Mouse (Mus musculus) limb, embryonic 13.5 days (tissue): ENCODE measurements around the gene Mbnl2. TPM values are rescaled to one million over a fixed set of nuclear protein-coding genes. Genes with fewer than 3 reads are reported as not detected.

ENCODE experiments used
- ATAC-seq: fragments of 200-750 bp; cut with Nextera tagmentation; 2 replicates; pipeline ENCODE4 v1.8.0; 2017; ENCODE audit warnings: low read depth, moderate number of reproducible peaks, moderate TSS enrichment; ENCODE audit not compliant: low FRiP score
- H3K27ac ChIP-seq: fragments of 300-500 bp; sonication (generic); 2 replicates; pipeline ENCODE4 v1.5.1; 2015; ENCODE audit warnings: inconsistent platforms, mild to moderate bottlenecking, moderate library complexity
- H3K27me3 ChIP-seq: fragments of 300-500 bp; sonication (generic); 2 replicates; pipeline ENCODE4 v1.6.1; 2015; ENCODE audit warnings: mild to moderate bottlenecking, inconsistent platforms
- H3K36me3 ChIP-seq: fragments of 300-500 bp; sonication (generic); 2 replicates; pipeline ENCODE4 v1.6.1; 2015; ENCODE audit warnings: inconsistent platforms, mild to moderate bottlenecking, moderate library complexity
- H3K4me1 ChIP-seq: fragments of 300-500 bp; sonication (generic); 2 replicates; pipeline ENCODE4 v1.6.1; 2015; ENCODE audit warnings: inconsistent platforms
- H3K4me2 ChIP-seq: fragments of 300-500 bp; sonication (generic); replicated peaks from 2 replicates; pipeline ENCODE4 v1.6.1; 2015; ENCODE audit warnings: inconsistent platforms, mild to moderate bottlenecking, moderate library complexity
- H3K4me3 ChIP-seq: fragments of 300-500 bp; sonication (generic); 2 replicates; pipeline ENCODE4 v1.5.1; 2015; ENCODE audit warnings: moderate library complexity, mild to moderate bottlenecking, inconsistent platforms
- H3K9ac ChIP-seq: fragments of 300-500 bp; sonication (generic); 2 replicates; pipeline ENCODE4 v1.6.1; 2015; ENCODE audit warnings: mild to moderate bottlenecking, inconsistent platforms
- H3K9me3 ChIP-seq: fragments of 300-500 bp; sonication (generic); 2 replicates; pipeline ENCODE4 v1.6.1; 2016; ENCODE audit warnings: inconsistent platforms
- WGBS: fragments of 180-500 bp; shearing (Covaris S2); methylation state at CpG from one replicate; pipeline ENCODE4 v1.1.7; 2015; 5-methylcytosine and 5-hydroxymethylcytosine counted together
- polyA plus RNA-seq: library from polyadenylated mRNA; unstranded; fragments of >200 nt; fragmentation: Nextera tagmentation; extraction: Ambion mirVana; gene quantifications from 2 replicates; pipeline ENCODE4 v1.2.1, GENCODE M21; 2015

Mbnl2 gene
- polyA plus RNA-seq, result 127 TPM in 2 replicates

- no peaks in the 10 kb centered on the region for H3K36me3 ChIP-seq
- no peaks in the 10 kb centered on the region for H3K27me3 ChIP-seq
- peak within 1 kb of the TSS; percentile 97 for H3K27ac ChIP-seq
- H3K9ac ChIP-seq, result peak within 1 kb of the TSS; percentile 85
- H3K4me3 ChIP-seq, result peak within 1 kb of the TSS; percentile 66
- under 1% methylated on average over 35 of the region's 35 CpGs for WGBS
- peak; percentile 98 for ATAC-seq
- H3K4me1 ChIP-seq, result peaks cover 48% of the 10 kb centered on the region
- H3K4me2 ChIP-seq, result peak within 1 kb of the TSS; percentile 97
- H3K9me3 ChIP-seq, result no peaks in the 10 kb centered on the region
These were observed at the start of gene Mbnl2 for GRCm38 (mm10) chr14:120275246-120276238. Gene Mbnl2 (plus strand): TSS chr14:120275669.

- Histone ChIP-seq H3K36me3 (no peaks in the 10 kb centered on the region), H3K4me3 (no peak overlapping the region), H3K4me1 (peaks cover 4% of the 10 kb centered on the region; the same call in 1 of the 2 replicates), H3K4me2 (no peak overlapping the region), H3K9ac (no peak overlapping the region), H3K27me3 (no peaks in the 10 kb centered on the region), H3K9me3 (no peaks in the 10 kb centered on the region), H3K27ac (no peak overlapping the region)
- 60% methylated on average over 7 of the region's 7 CpGs for WGBS
- ATAC-seq, result peak; percentile 48; the same call in 1 of the 2 replicates
These were observed 43.4 kb upstream of the Mbnl2 start for GRCm38 (mm10) chr14:120232076-120232496.

- no peak overlapping the region for H3K27ac ChIP-seq
- H3K4me2 ChIP-seq, result no peak overlapping the region
- no peak overlapping the region for H3K4me3 ChIP-seq
- ATAC-seq, result no peak
- no peaks in the 10 kb centered on the region for H3K9me3 ChIP-seq
- H3K36me3 ChIP-seq, result no peaks in the 10 kb centered on the region
- H3K9ac ChIP-seq, result no peak overlapping the region
- H3K4me1 ChIP-seq, result peaks cover 4% of the 10 kb centered on the region; the same call in 1 of the 2 replicates
- H3K27me3 ChIP-seq, result no peaks in the 10 kb centered on the region
- 76% methylated on average over 7 of the region's 7 CpGs for WGBS
These were observed 39.9 kb upstream of the Mbnl2 start for GRCm38 (mm10) chr14:120235610-120236009.

GRCm38 (mm10) chr14:120238501-120238900 lies 37.0 kb upstream of the Mbnl2 start:
- Histone ChIP-seq H3K27ac (no peak overlapping the region), H3K4me2 (no peak overlapping the region), H3K36me3 (no peaks in the 10 kb centered on the region), H3K4me3 (no peak overlapping the region), H3K4me1 (no peaks in the 10 kb centered on the region), H3K9me3 (no peaks in the 10 kb centered on the region), H3K9ac (no peak overlapping the region), H3K27me3 (no peaks in the 10 kb centered on the region)
- no peak for ATAC-seq

- Histone ChIP-seq H3K4me3 (no peak overlapping the region), H3K4me2 (no peak overlapping the region), H3K9me3 (no peaks in the 10 kb centered on the region), H3K27me3 (no peaks in the 10 kb centered on the region), H3K4me1 (no peaks in the 10 kb centered on the region), H3K36me3 (no peaks in the 10 kb centered on the region), H3K27ac (no peak overlapping the region), H3K9ac (no peak overlapping the region)
- no peak for ATAC-seq
- WGBS, result 55% methylated on average over 4 of the region's 4 CpGs
These were observed 35.3 kb upstream of the Mbnl2 start for GRCm38 (mm10) chr14:120240209-120240608.

- Histone ChIP-seq H3K4me1 (no peaks in the 10 kb centered on the region), H3K9ac (no peak overlapping the region), H3K27ac (no peak overlapping the region), H3K4me3 (no peak overlapping the region), H3K27me3 (no peaks in the 10 kb centered on the region), H3K9me3 (no peaks in the 10 kb centered on the region), H3K36me3 (no peaks in the 10 kb centered on the region), H3K4me2 (no peak overlapping the region)
- WGBS, result 80% methylated on average over 5 of the region's 5 CpGs
- no peak for ATAC-seq
These were observed 32.8 kb upstream of the Mbnl2 start for GRCm38 (mm10) chr14:120242711-120243110.

GRCm38 (mm10) chr14:120245081-120245705 lies 30.3 kb upstream of the Mbnl2 start:
- no peak overlapping the region for H3K4me2 ChIP-seq
- no peak overlapping the region for H3K27ac ChIP-seq
- no peak overlapping the region for H3K9ac ChIP-seq
- no peak overlapping the region for H3K4me3 ChIP-seq
- WGBS, result 71% methylated on average over 8 of the region's 8 CpGs
- no peaks in the 10 kb centered on the region for H3K36me3 ChIP-seq
- H3K27me3 ChIP-seq, result no peaks in the 10 kb centered on the region
- H3K9me3 ChIP-seq, result no peaks in the 10 kb centered on the region
- no peak for ATAC-seq
- no peaks in the 10 kb centered on the region for H3K4me1 ChIP-seq

GRCm38 (mm10) chr14:120253331-120253730 lies 22.1 kb upstream of the Mbnl2 start:
- no peaks in the 10 kb centered on the region for H3K4me1 ChIP-seq
- H3K9ac ChIP-seq, result no peak overlapping the region
- H3K36me3 ChIP-seq, result no peaks in the 10 kb centered on the region
- H3K27me3 ChIP-seq, result no peaks in the 10 kb centered on the region
- 79% methylated on average over 7 of the region's 7 CpGs for WGBS
- H3K9me3 ChIP-seq, result no peaks in the 10 kb centered on the region
- H3K4me2 ChIP-seq, result no peak overlapping the region
- no peak overlapping the region for H3K4me3 ChIP-seq
- no peak overlapping the region for H3K27ac ChIP-seq
- no peak for ATAC-seq

GRCm38 (mm10) chr14:120256146-120256545 lies 19.3 kb upstream of the Mbnl2 start:
- H3K36me3 ChIP-seq, result no peaks in the 10 kb centered on the region
- 96% methylated on average over 2 of the region's 2 CpGs for WGBS

GRCm38 (mm10) chr14:120256623-120257384 lies 18.7 kb upstream of the Mbnl2 start:
- H3K4me2 ChIP-seq, result no peak overlapping the region
- H3K4me3 ChIP-seq, result no peak overlapping the region
- no peaks in the 10 kb centered on the region for H3K27me3 ChIP-seq
- no peaks in the 10 kb centered on the region for H3K9me3 ChIP-seq
- 57% methylated on average over 15 of the region's 15 CpGs for WGBS
- no peaks in the 10 kb centered on the region for H3K36me3 ChIP-seq
- no peak overlapping the region for H3K9ac ChIP-seq
- no peak overlapping the region for H3K27ac ChIP-seq
- H3K4me1 ChIP-seq, result no peaks in the 10 kb centered on the region
- no peak for ATAC-seq

More at GRCm38 (mm10) chr14:120256146-120256545, 19.3 kb upstream of the Mbnl2 start:
- H3K4me1 ChIP-seq, result no peaks in the 10 kb centered on the region
- no peak overlapping the region for H3K9ac ChIP-seq
- H3K27me3 ChIP-seq, result no peaks in the 10 kb centered on the region
- H3K9me3 ChIP-seq, result no peaks in the 10 kb centered on the region
- no peak for ATAC-seq
- H3K27ac ChIP-seq, result no peak overlapping the region
- H3K4me2 ChIP-seq, result no peak overlapping the region
- no peak overlapping the region for H3K4me3 ChIP-seq

GRCm38 (mm10) chr14:120257483-120257882 lies 18.0 kb upstream of the Mbnl2 start:
- 63% methylated on average over 6 of the region's 6 CpGs for WGBS
- no peak overlapping the region for H3K4me2 ChIP-seq
- no peak for ATAC-seq
- H3K4me1 ChIP-seq, result no peaks in the 10 kb centered on the region
- H3K27me3 ChIP-seq, result no peaks in the 10 kb centered on the region
- no peaks in the 10 kb centered on the region for H3K36me3 ChIP-seq
- no peak overlapping the region for H3K4me3 ChIP-seq
- H3K27ac ChIP-seq, result no peak overlapping the region
- no peaks in the 10 kb centered on the region for H3K9me3 ChIP-seq
- H3K9ac ChIP-seq, result no peak overlapping the region

GRCm38 (mm10) chr14:120259426-120259825 lies 16.0 kb upstream of the Mbnl2 start:
- no peak overlapping the region for H3K27ac ChIP-seq
- 75% methylated on average over 1 of the region's 1 CpGs for WGBS

More at GRCm38 (mm10) chr14:120259426-120259825, 16.0 kb upstream of the Mbnl2 start:
- no peak overlapping the region for H3K9ac ChIP-seq
- no peaks in the 10 kb centered on the region for H3K36me3 ChIP-seq
- no peaks in the 10 kb centered on the region for H3K9me3 ChIP-seq
- H3K4me3 ChIP-seq, result no peak overlapping the region
- H3K4me2 ChIP-seq, result no peak overlapping the region
- H3K4me1 ChIP-seq, result no peaks in the 10 kb centered on the region
- H3K27me3 ChIP-seq, result no peaks in the 10 kb centered on the region
- ATAC-seq, result no peak
